Mouse (Mus musculus) spleen, adult 2 months (tissue): ENCODE results near the gene Lamb1.

Experiments used
- CTCF ChIP-seq: fragments of 200-500 bp; IDR thresholded peaks from 2 replicates; pipeline ENCODE4 v1.5.1; 2011; ENCODE audit warnings: mild to moderate bottlenecking, inconsistent platforms; ENCODE audit not compliant: insufficient read depth, insufficient read length, insufficient replicate concordance; ENCODE audit errors: extremely low read depth
- POLR2A ChIP-seq: fragments of 200-500 bp; IDR thresholded peaks from 2 replicates; pipeline ENCODE4 v1.6.1; 2011; ENCODE audit warnings: low read depth, low read length, inconsistent platforms

GRCm38 (mm10) chr12:31367721-31368120, 102.7 kb downstream of the Lamb1 start:
- TF ChIP-seq CTCF, result no peak
- no peak for TF ChIP-seq POLR2A
